Mouse (Mus musculus) testis, postnatal 10 days (tissue): Measurements from ENCODE around the gene Ctdspl2.

ENCODE experiments used
- DNase-seq: peaks from one replicate; pipeline ENCODE4 v3.0.0; 2021; ENCODE audit warnings: low spot score

Ctdspl2 gene

GRCm38 (mm10) chr2:122059365-122060115, 103.7 kb downstream of the Ctdspl2 start:
- DNase-seq: no peak
